Mouse (Mus musculus): ENCODE measurements around the gene Pcsk2. TPM values are rescaled to one million over a fixed set of nuclear protein-coding genes. Genes with fewer than 3 reads are reported as not detected.

The Pcsk2 gene
- polyA plus RNA-seq, 1 experiment from 2014 or later: 1.7 TPM

DNA sequence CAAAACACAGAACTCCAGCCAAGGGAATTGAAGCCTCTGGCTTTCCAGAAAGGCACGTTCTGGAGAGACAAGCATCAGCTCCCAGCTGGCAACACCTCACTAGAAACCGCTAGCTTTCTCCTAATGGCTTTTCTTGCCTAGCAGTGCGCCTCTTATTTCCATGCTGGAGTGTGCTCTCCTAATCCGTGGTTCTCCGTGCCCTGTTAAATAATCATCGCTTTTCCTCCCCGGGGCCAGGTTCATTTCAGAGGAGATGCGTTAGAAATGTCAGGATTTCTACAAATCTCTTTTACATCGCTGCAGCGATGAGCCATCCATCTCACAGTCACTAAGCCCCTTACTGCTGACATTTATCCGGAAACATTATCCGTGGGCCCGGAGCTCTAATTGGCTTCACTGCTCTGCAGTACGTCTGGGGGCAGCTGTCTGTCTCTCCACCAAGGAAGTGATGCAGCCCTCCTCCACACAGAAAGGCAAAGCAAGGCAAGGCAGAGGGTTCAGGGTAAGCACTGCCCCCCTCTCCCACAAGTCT is 150.1 kb downstream of the Pcsk2 start:
- DNase-seq (ENCODE audit: low spot score) (no peak), ATAC-seq (replicated peaks; ENCODE audit: insufficient number of reproducible peaks, low FRiP score, low TSS enrichment, low read depth) (no peak; the same call in 1 of the 2 replicates)
- Histone ChIP-seq H3K27ac (replicated peaks; ENCODE audit: low read depth, low read length) (no peak overlapping the region), H3K4me3 (ENCODE audit: low read depth, low read length) (no peak overlapping the region), H3K36me3 (replicated peaks; ENCODE audit: control insufficient read depth, insufficient read depth, low read depth, low read length) (no peaks in the 10 kb centered on the region), H3K9ac (replicated peaks; ENCODE audit: low read length) (no peak overlapping the region), H3K27me3 (ENCODE audit: control insufficient read depth, insufficient read depth, low read length) (no peaks in the 10 kb centered on the region), H3K4me2 (ENCODE audit: low read depth, low read length) (no peak overlapping the region), H3K9me3 (replicated peaks; ENCODE audit: control insufficient read depth, low read length) (no peaks in the 10 kb centered on the region), H3K4me1 (ENCODE audit: control insufficient read depth, insufficient read depth, low read length) (no peaks in the 10 kb centered on the region)
- WGBS: 68% methylated on average over 14 of the region's 14 CpGs

DNA sequence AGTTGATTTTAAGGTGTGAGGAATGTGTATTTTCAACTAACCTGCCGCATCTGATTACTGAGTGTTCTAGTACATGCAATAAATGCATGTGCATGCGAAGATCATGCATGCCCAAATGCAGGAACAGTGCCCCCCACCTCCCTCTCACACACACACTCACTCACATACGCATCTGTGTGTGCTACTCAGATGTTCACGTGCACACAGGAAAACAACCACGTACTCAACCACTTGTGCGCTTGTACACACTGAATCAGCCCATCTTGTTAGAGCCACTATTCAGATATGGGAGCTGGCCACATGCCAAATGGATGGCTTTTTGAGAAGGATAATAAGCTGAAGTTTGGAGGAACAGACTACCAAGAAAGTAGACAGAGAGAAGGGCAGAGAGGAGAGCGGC is 150.7 kb downstream of the Pcsk2 start:
- WGBS: 93% methylated on average over 7 of the region's 7 CpGs
- H3K4me3 ChIP-seq (ENCODE audit: low read depth, low read length): no peak overlapping the region
- ATAC-seq (replicated peaks; ENCODE audit: insufficient number of reproducible peaks, low FRiP score, low TSS enrichment, low read depth): no peak

DNA sequence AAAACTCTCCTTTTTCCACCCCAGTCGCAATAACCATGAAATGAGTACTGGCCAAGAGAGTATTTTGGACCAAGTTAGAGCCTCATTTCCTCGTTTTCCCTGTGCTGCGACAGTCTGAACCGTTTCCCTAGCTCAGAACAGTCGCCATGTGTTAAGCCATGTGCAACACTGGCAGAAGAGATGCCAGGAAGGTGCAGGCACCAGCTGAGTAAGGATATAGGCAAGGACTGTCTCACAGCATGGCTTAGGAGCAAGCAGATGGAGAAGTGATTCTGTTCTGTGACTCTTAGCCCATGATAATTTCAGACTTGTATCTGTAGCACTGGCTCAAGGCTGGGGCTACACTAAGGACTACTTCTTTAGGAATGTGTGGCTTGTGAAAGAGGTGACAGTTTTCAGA is 155.2 kb downstream of the Pcsk2 start:
- Histone ChIP-seq H3K4me3 (ENCODE audit: low read depth, low read length) (no peak overlapping the region), H3K4me2 (ENCODE audit: low read depth, low read length) (no peak overlapping the region), H3K27me3 (ENCODE audit: control insufficient read depth, insufficient read depth, low read length) (no peaks in the 10 kb centered on the region), H3K9ac (replicated peaks; ENCODE audit: low read length) (no peak overlapping the region), H3K9me3 (replicated peaks; ENCODE audit: control insufficient read depth, low read length) (no peaks in the 10 kb centered on the region), H3K4me1 (ENCODE audit: control insufficient read depth, insufficient read depth, low read length) (no peaks in the 10 kb centered on the region), H3K27ac (replicated peaks; ENCODE audit: low read depth, low read length) (no peak overlapping the region), H3K36me3 (replicated peaks; ENCODE audit: control insufficient read depth, insufficient read depth, low read depth, low read length) (no peaks in the 10 kb centered on the region)
- DNase-seq (ENCODE audit: low spot score): no peak
- WGBS: 75% methylated on average over 5 of the region's 5 CpGs
- ATAC-seq (replicated peaks; ENCODE audit: insufficient number of reproducible peaks, low FRiP score, low TSS enrichment, low read depth): no peak

More for the DNA sequence above, 150.7 kb downstream of the Pcsk2 start:
- H3K9me3 ChIP-seq (replicated peaks; ENCODE audit: control insufficient read depth, low read length): no peaks in the 10 kb centered on the region
- DNase-seq (ENCODE audit: low spot score): no peak
- no peaks in the 10 kb centered on the region for H3K36me3 ChIP-seq (replicated peaks; ENCODE audit: control insufficient read depth, insufficient read depth, low read depth, low read length)
- H3K9ac ChIP-seq (replicated peaks; ENCODE audit: low read length): no peak overlapping the region
- no peak overlapping the region for H3K27ac ChIP-seq (replicated peaks; ENCODE audit: low read depth, low read length)
- H3K4me1 ChIP-seq (ENCODE audit: control insufficient read depth, insufficient read depth, low read length): no peaks in the 10 kb centered on the region
- no peaks in the 10 kb centered on the region for H3K27me3 ChIP-seq (ENCODE audit: control insufficient read depth, insufficient read depth, low read length)
- no peak overlapping the region for H3K4me2 ChIP-seq (ENCODE audit: low read depth, low read length)

DNA sequence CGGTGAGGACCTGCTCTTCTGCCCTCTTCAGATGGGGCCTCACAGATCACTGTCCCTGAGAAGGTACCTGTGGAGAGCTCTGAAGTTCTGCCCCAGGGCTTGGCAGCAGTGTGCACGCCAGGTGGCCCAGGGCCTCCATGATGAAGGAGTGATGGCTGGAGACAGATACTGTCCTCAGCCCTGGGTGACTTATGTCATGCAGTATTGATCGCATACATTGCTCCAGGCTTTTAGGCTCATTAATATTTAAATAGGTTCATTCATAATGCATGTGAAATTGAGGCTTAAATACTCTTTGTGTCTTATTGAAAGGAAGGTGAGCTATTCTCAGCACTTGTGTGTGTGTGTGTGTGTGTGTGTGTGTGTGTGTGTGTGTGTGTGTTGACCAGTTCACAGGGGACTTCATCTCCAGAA is 157.0 kb downstream of the Pcsk2 start:
- ATAC-seq (replicated peaks; ENCODE audit: insufficient number of reproducible peaks, low FRiP score, low TSS enrichment, low read depth): peak; percentile 56
- Histone ChIP-seq H3K9ac (replicated peaks; ENCODE audit: low read length) (no peak overlapping the region), H3K27ac (replicated peaks; ENCODE audit: low read depth, low read length) (no peak overlapping the region), H3K4me1 (ENCODE audit: control insufficient read depth, insufficient read depth, low read length) (no peaks in the 10 kb centered on the region), H3K4me2 (ENCODE audit: low read depth, low read length) (no peak overlapping the region), H3K36me3 (replicated peaks; ENCODE audit: control insufficient read depth, insufficient read depth, low read depth, low read length) (no peaks in the 10 kb centered on the region), H3K27me3 (ENCODE audit: control insufficient read depth, insufficient read depth, low read length) (no peaks in the 10 kb centered on the region), H3K9me3 (replicated peaks; ENCODE audit: control insufficient read depth, low read length) (no peaks in the 10 kb centered on the region), H3K4me3 (ENCODE audit: low read depth, low read length) (no peak overlapping the region)
- no peak for DNase-seq (ENCODE audit: low spot score)
- 77% methylated on average over 3 of the region's 3 CpGs for WGBS

DNA sequence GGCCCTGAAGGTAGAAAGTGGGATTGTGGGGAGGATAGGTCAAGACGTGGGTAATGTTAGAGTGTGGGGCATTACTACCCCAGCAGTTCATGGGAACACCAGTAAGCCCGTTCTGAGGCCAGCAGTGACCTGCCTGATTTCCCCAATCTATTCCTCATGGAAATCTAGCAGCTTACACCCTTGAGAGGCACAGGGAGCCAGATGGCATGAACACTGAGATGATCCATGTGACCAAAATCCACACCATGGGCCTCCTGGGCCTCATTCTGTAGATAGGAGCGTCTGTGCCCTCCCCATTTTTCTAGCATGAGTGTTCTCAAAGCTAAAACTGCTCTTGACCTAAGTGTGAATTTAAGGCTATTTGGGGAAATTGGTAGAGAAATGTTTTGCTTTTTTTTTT is 162.2 kb downstream of the Pcsk2 start:
- WGBS: 72% methylated on average over 3 of the region's 3 CpGs
- no peak for DNase-seq (ENCODE audit: low spot score)

DNA sequence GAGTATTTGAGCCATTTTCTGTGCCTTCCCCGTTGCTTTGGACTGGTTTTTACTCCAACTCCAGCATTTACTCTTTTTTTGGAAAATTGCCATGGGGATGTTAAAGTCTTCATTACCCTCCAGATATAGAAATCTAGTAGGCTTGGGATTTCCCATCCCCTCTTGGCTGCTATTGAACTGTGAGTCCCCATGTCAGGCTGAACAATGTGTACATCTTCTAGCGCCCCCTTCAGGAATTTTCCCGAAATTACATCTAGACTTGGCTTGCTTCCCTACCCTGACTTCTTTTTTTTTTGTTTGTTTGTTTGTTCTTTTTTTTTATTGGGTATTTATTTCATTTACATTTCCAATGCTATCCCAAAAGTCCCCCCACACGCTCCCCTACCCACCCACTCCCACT is 163.3 kb downstream of the Pcsk2 start:
- no peak overlapping the region for H3K4me2 ChIP-seq (ENCODE audit: low read depth, low read length)
- H3K27ac ChIP-seq (replicated peaks; ENCODE audit: low read depth, low read length): no peak overlapping the region
- 30% methylated on average over 4 of the region's 4 CpGs for WGBS
- ATAC-seq (replicated peaks; ENCODE audit: insufficient number of reproducible peaks, low FRiP score, low TSS enrichment, low read depth): no peak
- no peak overlapping the region for H3K9ac ChIP-seq (replicated peaks; ENCODE audit: low read length)
- H3K36me3 ChIP-seq (replicated peaks; ENCODE audit: control insufficient read depth, insufficient read depth, low read depth, low read length): no peaks in the 10 kb centered on the region
- peak; percentile 18 for DNase-seq (ENCODE audit: low spot score)
- H3K27me3 ChIP-seq (ENCODE audit: control insufficient read depth, insufficient read depth, low read length): no peaks in the 10 kb centered on the region
- H3K4me3 ChIP-seq (ENCODE audit: low read depth, low read length): no peak overlapping the region
- H3K4me1 ChIP-seq (ENCODE audit: control insufficient read depth, insufficient read depth, low read length): no peaks in the 10 kb centered on the region
- no peaks in the 10 kb centered on the region for H3K9me3 ChIP-seq (replicated peaks; ENCODE audit: control insufficient read depth, low read length)

More for the DNA sequence above, 162.2 kb downstream of the Pcsk2 start:
- H3K9me3 ChIP-seq (replicated peaks; ENCODE audit: control insufficient read depth, low read length): no peaks in the 10 kb centered on the region
- no peaks in the 10 kb centered on the region for H3K4me1 ChIP-seq (ENCODE audit: control insufficient read depth, insufficient read depth, low read length)
- no peak overlapping the region for H3K27ac ChIP-seq (replicated peaks; ENCODE audit: low read depth, low read length)
- no peaks in the 10 kb centered on the region for H3K27me3 ChIP-seq (ENCODE audit: control insufficient read depth, insufficient read depth, low read length)
- no peak overlapping the region for H3K4me2 ChIP-seq (ENCODE audit: low read depth, low read length)
- no peak for ATAC-seq (replicated peaks; ENCODE audit: insufficient number of reproducible peaks, low FRiP score, low TSS enrichment, low read depth)
- no peak overlapping the region for H3K9ac ChIP-seq (replicated peaks; ENCODE audit: low read length)
- no peak overlapping the region for H3K4me3 ChIP-seq (ENCODE audit: low read depth, low read length)
- H3K36me3 ChIP-seq (replicated peaks; ENCODE audit: control insufficient read depth, insufficient read depth, low read depth, low read length): no peaks in the 10 kb centered on the region

DNA sequence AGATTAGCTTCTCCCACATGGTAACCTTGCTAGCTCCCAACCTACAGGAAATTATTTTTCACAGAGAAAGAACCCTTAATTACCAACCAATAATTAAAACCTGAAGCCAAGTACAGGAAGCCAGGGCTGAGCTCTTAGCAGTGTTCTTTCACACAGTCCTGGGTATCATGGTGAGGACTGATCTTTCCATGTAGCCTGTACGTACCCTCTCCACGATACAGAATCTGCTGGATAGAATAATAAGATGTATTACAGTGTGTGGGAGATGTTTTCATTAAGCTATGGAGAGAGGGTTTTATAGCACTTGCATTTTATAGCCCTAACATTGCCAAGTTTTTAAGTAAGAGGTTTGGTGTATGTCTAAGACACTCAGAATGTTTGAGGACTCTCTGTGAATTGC is 164.0 kb downstream of the Pcsk2 start:
- H3K27ac ChIP-seq (replicated peaks; ENCODE audit: low read depth, low read length): no peak overlapping the region
- no peaks in the 10 kb centered on the region for H3K4me1 ChIP-seq (ENCODE audit: control insufficient read depth, insufficient read depth, low read length)
- no peak for DNase-seq (ENCODE audit: low spot score)
- no peak for ATAC-seq (replicated peaks; ENCODE audit: insufficient number of reproducible peaks, low FRiP score, low TSS enrichment, low read depth)
- no peaks in the 10 kb centered on the region for H3K9me3 ChIP-seq (replicated peaks; ENCODE audit: control insufficient read depth, low read length)
- 90% methylated on average over 2 of the region's 2 CpGs for WGBS
- no peak overlapping the region for H3K9ac ChIP-seq (replicated peaks; ENCODE audit: low read length)
- no peaks in the 10 kb centered on the region for H3K27me3 ChIP-seq (ENCODE audit: control insufficient read depth, insufficient read depth, low read length)
- H3K4me2 ChIP-seq (ENCODE audit: low read depth, low read length): no peak overlapping the region
- H3K4me3 ChIP-seq (ENCODE audit: low read depth, low read length): no peak overlapping the region
- no peaks in the 10 kb centered on the region for H3K36me3 ChIP-seq (replicated peaks; ENCODE audit: control insufficient read depth, insufficient read depth, low read depth, low read length)

DNA sequence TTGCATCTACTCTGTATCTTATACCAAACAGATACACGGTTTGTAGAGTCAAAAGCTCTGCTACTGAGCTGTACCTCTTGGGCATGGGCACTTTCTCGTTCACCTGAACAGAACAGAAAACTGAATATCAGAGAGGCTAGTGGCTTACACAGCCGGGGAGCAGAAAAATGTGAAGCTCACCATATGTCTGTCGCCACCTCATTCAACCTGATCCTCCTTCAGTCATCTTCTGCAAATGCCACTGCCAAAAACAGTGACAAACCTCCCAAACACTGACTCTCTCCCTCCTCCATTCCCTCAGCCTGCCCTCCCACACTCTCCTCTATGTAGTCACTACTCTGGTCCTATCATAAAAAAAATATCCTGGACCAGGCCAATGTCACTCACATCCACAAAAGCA is 165.9 kb downstream of the Pcsk2 start:
- WGBS: 83% methylated on average over 4 of the region's 4 CpGs
- no peak overlapping the region for H3K4me3 ChIP-seq (ENCODE audit: low read depth, low read length)
- ATAC-seq (replicated peaks; ENCODE audit: insufficient number of reproducible peaks, low FRiP score, low TSS enrichment, low read depth) (no peak), DNase-seq (ENCODE audit: low spot score) (no peak)
- no peaks in the 10 kb centered on the region for H3K27me3 ChIP-seq (ENCODE audit: control insufficient read depth, insufficient read depth, low read length)
- H3K36me3 ChIP-seq (replicated peaks; ENCODE audit: control insufficient read depth, insufficient read depth, low read depth, low read length): no peaks in the 10 kb centered on the region
- no peaks in the 10 kb centered on the region for H3K9me3 ChIP-seq (replicated peaks; ENCODE audit: control insufficient read depth, low read length)
- no peaks in the 10 kb centered on the region for H3K4me1 ChIP-seq (ENCODE audit: control insufficient read depth, insufficient read depth, low read length)
- no peak overlapping the region for H3K9ac ChIP-seq (replicated peaks; ENCODE audit: low read length)
- H3K27ac ChIP-seq (replicated peaks; ENCODE audit: low read depth, low read length): no peak overlapping the region
- no peak overlapping the region for H3K4me2 ChIP-seq (ENCODE audit: low read depth, low read length)

Measured in embryonic facial prominence, embryonic 11.5 days (tissue).